Mouse (Mus musculus) liver, adult (tissue): Measurements from ENCODE around the gene Slc13a5.

Experiments
- GATA4 ChIP-seq: IDR thresholded peaks from 2 replicates; pipeline ENCODE4 v1.6.1; 2014; ENCODE audit warnings: mild to moderate bottlenecking, low read length; ENCODE audit not compliant: insufficient replicate concordance

Slc13a5 gene

DNA sequence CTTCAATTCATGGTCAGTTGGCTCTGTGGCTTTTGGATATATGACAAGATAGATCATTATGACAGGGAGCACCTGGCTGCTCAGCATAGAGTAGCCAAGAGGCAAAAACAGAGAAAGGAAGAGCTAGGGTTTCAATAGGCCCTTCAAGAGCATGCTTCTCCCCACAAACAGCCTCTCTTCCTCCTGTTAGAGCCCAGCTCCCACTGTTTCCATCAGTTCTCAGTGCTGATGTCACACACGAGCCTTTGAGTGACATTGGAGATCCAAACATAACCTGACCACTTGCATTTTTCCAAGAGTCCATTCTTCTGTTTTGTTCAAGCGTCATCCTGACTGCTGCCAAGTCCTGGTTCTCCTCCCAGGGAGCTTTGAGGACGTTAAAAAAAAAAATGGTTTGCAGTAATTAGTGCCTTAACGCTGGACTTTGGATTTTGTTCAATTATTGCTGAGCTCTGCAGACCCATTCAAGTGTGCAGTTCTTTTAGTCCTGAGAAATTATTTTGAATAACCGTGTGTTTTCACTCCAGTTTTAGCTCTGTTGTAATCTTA is 14.9 kb upstream of the Slc13a5 start:
- no peak for TF ChIP-seq GATA4

- peak; percentile 52; the same call in 1 of the 2 replicates for TF ChIP-seq GATA4
Observed at GRCm38 (mm10) chr11:72281143-72281851, 14.3 kb upstream of the Slc13a5 start.

- no peak for TF ChIP-seq GATA4
Observed at GRCm38 (mm10) chr11:72273341-72273740, 6.3 kb upstream of the Slc13a5 start.

GRCm38 (mm10) chr11:72271761-72272160 is 4.7 kb upstream of the Slc13a5 start:
- no peak for TF ChIP-seq GATA4

DNA sequence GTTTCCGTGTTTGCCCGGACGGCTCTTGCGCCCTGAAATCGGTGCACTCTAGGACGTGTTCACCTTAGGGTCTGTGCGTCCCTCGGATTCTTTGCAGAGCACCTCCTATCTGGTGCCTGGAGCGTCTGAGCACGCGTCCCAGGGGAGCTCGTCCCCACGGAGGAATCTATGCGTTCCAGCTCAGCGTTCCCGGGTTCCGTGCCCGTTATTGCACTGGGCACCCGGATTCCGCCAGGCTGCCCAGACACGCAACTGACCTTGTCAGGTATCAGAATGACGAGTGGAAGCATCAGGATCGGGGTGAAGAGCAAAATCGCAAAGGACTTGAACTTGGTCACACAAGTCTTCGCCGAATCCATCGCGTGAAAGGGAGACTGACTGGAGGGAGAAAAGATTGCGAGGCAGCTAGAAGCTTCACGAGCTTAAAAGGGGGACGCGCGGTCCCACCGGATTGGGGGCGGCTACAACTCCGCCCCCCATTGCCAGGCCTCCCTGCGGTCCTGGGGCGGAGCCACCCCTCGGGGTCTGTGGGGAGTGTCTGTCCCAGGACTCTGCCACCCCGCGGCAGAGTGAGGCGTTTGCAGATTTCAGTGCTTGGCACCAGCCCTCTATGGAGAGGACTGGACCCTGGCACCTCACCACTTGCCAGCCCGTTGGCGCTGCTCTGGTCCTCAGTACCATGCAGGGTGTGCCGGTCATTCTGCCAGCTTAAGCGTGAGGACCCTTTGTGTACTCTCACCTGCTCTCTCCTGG is 639 bp downstream of the Slc13a5 start:
- no peak for TF ChIP-seq GATA4

DNA sequence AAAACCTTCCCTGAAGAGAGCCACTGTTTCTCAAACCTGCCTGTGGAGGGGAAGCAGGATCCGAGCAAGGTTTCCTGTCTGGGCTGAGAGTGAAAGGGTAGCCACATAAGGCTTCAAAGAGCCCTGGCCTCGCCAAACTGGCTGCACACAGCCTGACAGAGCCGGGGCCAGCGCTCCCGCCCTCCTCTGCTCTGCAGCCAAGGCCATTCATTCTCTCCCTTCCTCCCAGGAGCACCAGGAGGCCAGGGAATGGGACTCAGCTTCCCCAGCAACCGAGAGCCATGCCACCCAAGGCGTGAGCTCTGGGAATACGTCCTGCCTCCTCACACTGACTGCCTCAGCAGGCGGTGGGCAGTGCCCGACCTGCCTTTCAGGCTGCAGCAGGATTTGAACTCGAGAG is 1.5 kb downstream of the Slc13a5 start:
- TF ChIP-seq GATA4, result no peak

- no peak for TF ChIP-seq GATA4
Observed at GRCm38 (mm10) chr11:72256441-72256840, 10.6 kb downstream of the Slc13a5 start.

- no peak for TF ChIP-seq GATA4
Observed at GRCm38 (mm10) chr11:72255629-72256028, 11.4 kb downstream of the Slc13a5 start.

- no peak for TF ChIP-seq GATA4
Observed at GRCm38 (mm10) chr11:72245196-72245753, 21.7 kb downstream of the Slc13a5 start.

- TF ChIP-seq GATA4, result no peak
Observed at GRCm38 (mm10) chr11:72240062-72240860, 26.8 kb downstream of the Slc13a5 start.

- no peak for TF ChIP-seq GATA4
Observed at GRCm38 (mm10) chr11:72234013-72234412, 33.0 kb downstream of the Slc13a5 start.

- TF ChIP-seq GATA4, result no peak
Observed at GRCm38 (mm10) chr11:72232991-72233390, 34.0 kb downstream of the Slc13a5 start.

- TF ChIP-seq GATA4, result no peak
Observed at GRCm38 (mm10) chr11:72232068-72232467, 35.0 kb downstream of the Slc13a5 start.

DNA sequence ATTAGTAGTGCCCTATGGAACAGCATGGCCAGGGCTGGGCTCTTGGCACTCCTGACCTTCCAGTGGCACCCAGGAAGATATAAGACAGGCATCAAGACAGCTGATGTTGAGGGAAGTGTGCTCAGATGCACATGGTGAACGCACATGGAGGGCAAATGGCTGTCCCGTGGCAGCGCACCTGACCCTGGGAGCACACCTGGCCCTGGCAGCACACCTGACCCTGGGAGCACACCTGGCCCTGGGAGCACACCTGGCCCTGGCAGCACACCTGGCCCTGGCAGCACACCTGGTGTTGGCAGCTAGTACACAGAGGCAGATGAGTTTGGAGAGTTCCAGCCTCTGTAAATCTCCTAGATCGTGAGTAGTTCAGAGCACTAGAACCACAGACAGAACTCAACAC is 38.5 kb downstream of the Slc13a5 start:
- no peak for TF ChIP-seq GATA4

GRCm38 (mm10) chr11:72226901-72227300 is 40.1 kb downstream of the Slc13a5 start:
- TF ChIP-seq GATA4, result no peak
